Mouse (Mus musculus) heart, postnatal 0 days (tissue): Measurements from ENCODE around the gene Slc24a2.

Source experiments
- CTCF ChIP-seq: IDR thresholded peaks from 2 replicates; pipeline ENCODE4 v1.5.1; 2016; ENCODE audit warnings: antibody characterized with exemption, control low read depth, low read depth
- EP300 ChIP-seq: IDR thresholded peaks from 2 replicates; pipeline ENCODE4 v1.6.1; 2016; ENCODE audit warnings: antibody characterized with exemption, low read depth

- TF ChIP-seq CTCF, result no peak
- no peak for TF ChIP-seq EP300
Measured at GRCm38 (mm10) chr4:87055768-87056167, 174.5 kb downstream of the Slc24a2 start.
